Mouse (Mus musculus) urinary bladder, postnatal 14 days (tissue): ENCODE data around the gene Sgca.

Source experiments
- DNase-seq: peaks from one replicate; pipeline ENCODE4 v3.0.0; 2021; ENCODE audit warnings: low spot score

The Sgca gene

DNA sequence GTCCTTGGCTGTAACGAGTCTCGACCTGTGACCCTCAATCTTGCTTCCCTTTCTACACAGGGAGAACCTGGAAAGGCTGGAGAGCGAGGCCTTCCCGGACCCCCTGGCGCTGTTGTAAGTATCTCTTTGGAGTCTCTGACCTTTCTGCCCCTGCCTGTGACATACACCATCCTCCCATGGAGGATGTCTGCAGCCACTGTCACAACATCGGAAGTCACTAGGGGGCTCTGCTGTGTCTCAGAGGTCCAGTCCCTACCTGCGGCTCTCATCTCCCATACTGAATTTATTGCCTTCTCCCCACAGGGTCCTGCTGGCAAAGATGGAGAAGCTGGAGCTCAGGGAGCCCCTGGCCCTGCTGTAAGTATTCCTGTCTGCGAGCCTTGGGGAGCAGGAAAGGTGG, 31.8 kb downstream of the Sgca start:
- no peak for DNase-seq

DNA sequence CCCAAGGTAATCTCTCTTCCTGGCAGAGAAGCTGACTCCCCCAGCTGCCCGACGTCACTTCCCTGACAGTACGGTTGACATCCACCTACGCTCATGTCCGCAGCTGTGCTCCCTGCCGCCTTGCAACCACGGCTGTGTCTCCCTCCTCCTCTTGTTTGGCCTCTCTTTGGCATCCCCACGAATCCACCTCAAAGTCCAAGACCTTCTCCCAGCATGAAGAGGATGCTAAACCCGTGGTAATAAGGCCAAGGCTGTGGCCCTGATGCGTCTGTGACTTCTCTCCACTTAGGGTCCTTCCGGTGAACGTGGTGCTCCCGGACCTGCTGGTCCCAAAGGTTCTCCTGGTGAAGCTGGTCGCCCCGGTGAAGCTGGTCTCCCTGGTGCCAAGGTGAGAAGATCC, 33.1 kb downstream of the Sgca start:
- DNase-seq = no peak

DNA sequence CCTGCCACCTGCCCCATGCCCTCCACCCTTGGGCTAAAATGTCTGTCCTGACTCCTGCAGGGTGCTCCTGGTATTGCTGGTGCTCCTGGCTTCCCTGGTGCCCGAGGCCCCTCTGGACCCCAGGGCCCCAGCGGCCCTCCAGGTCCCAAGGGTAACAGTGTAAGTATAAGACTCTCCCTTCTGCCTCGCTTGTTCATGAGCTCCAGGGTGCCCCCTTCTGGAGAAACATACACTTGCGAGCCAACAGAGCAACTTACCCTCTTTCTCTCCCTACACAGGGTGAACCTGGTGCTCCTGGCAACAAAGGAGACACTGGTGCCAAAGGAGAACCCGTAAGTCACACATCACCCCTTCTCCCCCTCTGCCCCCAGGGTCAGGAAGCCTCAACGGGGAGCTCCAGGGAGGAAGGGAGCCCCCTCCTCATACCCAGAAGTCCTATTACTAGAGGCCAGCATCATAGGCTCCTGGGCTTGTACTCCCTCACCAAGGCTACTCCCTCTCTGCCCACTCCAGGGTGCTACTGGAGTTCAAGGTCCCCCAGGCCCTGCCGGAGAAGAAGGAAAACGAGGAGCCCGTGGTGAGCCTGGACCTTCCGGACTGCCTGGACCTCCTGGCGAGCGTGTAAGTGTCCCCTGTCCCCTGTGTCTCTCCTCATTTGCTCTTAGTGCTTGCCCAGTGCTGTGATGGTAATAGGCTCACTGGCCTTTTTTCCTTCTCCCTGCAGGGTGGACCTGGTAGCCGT, 33.7 kb downstream of the Sgca start:
- no peak for DNase-seq

DNA sequence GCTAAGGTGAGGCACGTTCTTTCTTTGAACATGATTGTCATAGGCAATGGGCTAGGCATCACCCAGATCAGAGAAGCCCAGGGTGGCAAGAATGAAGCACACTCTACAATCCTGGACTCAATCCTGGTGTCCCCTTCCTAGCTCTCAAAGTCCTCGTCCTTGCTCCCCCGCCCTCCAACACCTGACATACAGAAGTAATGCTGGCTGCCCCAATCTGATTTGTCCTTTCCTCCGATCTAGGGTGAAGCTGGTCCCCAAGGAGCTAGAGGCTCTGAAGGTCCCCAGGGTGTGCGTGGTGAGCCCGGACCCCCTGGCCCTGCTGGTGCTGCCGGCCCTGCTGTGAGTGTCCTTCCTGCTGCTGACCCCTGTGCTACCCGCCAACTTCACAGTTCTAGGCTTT, 34.4 kb downstream of the Sgca start:
- DNase-seq = no peak

- DNase-seq = no peak
Observed at GRCm38 (mm10) chr11:94941121-94941520, 35.0 kb downstream of the Sgca start.

GRCm38 (mm10) chr11:94939280-94939679, 36.8 kb downstream of the Sgca start:
- DNase-seq = peak; percentile 82

- DNase-seq = no peak
Observed at GRCm38 (mm10) chr11:94938296-94938695, 37.8 kb downstream of the Sgca start.

DNA sequence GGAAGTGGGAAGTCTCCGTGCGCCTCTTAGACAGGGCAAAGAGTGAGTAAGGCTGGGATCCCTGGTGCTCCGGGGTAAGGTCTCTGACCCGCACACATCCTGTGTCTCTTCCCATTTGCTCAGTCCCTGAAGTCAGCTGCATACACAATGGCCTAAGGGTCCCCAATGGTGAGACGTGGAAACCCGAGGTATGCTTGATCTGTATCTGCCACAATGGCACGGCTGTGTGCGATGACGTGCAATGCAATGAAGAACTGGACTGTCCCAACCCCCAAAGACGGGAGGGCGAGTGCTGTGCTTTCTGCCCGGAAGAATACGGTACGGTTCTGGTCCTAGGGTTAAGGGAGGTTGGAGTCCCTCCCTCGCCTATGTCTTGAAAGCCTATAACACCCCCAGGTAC, 38.3 kb downstream of the Sgca start:
- DNase-seq = no peak

DNA sequence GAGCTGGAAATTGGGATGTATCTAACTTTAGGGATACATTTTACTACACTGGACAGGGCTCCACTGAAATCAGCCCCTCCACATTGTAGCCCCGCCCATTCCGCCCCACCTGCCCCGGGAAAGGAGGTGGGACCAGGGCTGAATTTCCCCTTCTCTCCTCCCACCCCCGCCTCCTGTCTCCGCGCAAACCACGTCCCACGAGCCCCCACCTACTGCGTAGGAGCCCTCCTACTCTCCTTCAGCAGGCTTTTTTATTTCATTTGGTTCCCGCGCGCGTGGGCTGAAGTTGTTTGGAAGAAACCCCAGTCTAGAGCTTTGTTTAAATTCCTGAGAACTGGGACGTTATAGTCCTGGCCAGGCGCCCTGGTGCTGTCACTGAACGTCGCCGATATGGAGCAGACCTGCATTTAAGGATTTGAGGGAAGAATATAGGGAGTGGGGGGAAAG, 38.8 kb downstream of the Sgca start:
- DNase-seq = peak; percentile 74

GRCm38 (mm10) chr11:94936851-94937295, 39.3 kb downstream of the Sgca start:
- peak; percentile 90 for DNase-seq

- DNase-seq = peak; percentile 88
Observed at GRCm38 (mm10) chr11:94936045-94936444, 40.1 kb downstream of the Sgca start, which contains the start of gene Col1a1. TSS of gene Col1a1 (plus strand) at chr11:94936224.

DNA sequence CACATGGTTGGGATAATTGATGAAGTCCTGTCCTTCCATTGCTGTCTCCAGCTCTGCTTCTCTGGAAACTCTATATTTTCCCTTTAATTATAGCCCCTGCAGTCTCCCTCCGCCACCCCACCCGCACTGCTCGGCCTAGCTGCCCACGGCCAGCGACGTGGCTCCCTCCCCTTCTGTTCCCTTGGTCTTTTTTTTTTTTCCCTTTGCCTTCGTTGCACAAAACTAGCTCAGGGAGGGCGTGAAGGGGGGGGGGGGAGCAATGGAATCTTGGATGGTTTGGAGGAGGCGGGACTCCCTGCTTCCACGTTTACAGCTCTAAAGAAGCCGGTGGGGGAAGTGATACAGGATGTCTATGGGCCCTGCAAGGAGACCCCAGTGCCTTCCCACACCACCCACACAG, 41.6 kb downstream of the Sgca start:
- DNase-seq = peak; percentile 40

GRCm38 (mm10) chr11:94933584-94933983, 42.5 kb downstream of the Sgca start:
- peak; percentile 74 for DNase-seq

- DNase-seq = no peak
Observed at GRCm38 (mm10) chr11:94930151-94930550, 46.0 kb downstream of the Sgca start.

DNA sequence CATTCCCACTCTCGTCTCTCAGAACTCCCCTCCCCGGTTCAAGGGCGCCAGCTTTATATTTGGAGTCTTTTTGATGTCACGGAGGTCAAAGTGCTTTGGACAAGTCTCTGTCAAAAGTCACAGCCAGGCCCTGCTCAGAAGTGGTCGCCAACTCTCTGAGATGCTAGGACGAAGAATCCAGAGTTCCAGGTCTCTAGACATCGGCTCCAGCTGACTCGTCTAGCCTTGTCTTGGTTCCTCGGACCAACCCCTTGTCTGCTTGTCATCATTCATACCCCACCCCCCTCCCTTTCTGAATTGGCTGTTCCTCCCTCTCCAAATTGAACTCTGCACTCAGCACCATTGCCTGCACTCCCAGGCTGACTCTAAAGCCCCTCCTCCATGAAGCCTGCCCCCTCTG, 46.5 kb downstream of the Sgca start:
- DNase-seq = no peak

DNA sequence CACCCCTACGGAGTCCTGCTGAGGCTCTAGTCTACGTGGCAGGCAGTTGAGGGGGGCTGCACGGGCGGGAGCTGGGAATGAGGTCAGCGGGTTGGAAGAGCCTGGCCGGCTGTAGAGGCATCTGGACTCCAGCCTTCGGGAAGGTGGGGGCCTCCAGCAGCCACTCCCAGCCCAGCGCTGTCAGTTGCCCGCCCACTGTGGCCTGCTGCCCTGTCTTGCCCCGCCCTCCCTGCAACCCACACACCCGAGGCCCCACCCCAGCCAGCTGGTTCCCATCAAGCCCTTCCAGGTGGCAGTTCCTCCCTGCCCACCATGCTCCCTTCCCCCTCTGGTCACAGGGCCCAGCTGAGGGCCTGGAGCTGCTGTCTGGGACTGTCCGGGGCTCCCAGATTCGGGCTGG, 47.3 kb downstream of the Sgca start:
- DNase-seq = peak; percentile 91

DNA sequence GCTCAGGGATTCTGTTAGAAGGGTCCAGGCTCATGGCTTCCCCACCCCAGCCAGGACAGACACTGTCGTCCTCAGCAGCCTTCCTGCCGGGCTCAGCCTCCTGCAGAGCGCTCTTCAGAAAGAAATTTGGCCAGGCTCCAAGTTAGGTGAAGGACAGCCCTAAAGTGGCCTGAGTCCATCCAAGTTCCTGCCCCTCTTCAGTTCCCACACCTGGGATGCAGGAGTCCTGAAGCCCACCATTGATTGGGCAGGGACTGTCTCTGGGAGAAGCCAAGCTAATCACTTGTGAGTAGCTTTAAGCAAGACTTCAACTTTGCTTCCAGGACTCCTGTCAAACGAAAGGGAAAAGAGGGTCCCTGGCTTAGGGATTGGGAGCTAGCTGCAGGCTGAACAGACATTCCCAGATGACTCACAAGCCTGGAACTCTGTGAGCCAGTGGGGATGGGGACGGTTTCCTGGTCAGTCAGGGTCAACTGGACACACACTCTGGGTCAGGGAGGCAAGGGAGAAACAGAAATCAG, 48.3 kb downstream of the Sgca start:
- DNase-seq = peak; percentile 43

DNA sequence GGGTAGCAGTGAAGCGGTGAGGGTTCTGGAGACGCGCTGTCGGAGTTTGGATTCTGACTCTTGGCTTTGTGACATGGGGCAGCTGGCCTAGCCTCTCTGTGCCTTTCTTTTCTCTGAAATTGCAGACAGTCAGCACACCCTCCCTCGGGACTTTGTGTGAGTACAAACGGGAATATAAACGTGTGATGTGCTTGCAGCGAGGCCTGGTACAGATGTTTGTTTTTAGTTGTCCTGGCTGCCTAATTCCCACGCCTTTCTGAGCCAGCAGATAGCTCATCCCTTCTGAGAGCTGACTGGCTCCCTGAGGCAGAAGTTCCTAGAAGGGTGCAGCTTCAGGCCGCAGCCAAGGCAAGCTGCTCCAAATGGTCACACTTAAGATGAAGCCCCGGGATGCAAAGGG, 49.7 kb downstream of the Sgca start:
- peak; percentile 52 for DNase-seq

DNA sequence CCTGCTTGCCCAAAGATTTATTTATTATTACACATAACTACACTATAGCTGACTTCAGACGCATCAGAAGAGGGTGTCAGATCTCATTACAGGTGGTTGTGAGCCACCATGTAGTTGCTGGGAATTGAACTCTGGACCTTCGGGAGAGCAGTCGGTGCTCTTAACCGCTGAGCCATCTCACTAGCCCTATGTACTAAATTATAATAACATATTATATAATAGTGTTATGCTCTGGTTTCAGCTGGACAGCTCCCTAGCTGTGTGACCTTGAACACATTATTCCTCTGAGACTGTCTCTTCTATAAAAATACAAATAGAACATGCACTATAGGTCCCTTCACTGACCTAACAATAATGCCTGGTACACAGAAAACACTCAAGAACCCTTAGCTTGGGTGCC, 51.1 kb downstream of the Sgca start:
- no peak for DNase-seq

DNA sequence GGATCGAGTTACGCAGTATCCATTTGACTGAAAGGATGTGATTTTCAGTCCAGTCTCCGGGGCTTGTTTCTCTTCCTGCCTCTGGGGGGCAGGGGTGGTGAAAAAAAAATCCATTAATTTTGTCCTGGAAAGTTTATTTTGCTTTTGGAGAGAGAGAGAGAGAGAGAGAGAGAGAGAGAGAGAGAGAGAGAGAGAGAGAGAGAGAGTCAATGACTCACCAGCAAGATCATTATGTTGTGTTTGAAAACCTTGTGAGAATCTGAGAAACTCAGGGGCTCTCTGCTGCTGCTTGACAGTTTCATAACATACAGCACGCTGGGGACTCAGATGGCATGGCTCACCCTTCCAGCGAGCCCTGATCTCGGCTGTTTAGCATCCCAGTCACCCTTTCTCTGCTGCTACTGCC, 55.1 kb downstream of the Sgca start:
- DNase-seq = no peak

DNA sequence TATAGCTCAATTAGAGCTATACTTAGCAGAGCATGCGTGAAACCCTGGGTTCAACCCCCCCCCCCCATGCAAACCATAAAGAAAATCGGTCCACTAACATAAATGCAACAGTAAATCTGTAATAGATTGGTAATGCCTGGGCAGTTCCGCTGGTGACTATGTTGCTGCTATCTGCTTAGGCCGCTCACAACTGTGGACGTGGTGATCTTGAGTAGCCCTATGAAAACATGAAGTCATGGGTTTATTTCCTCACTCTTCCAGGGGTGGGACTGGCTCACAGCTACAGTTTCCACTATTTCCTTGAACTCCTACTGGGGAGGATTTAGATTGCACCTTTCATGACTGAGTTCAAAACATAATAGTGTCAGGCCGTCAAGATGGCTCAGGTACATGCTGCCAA, 58.4 kb downstream of the Sgca start:
- DNase-seq = no peak

GRCm38 (mm10) chr11:94916477-94916876, 59.6 kb downstream of the Sgca start:
- no peak for DNase-seq

GRCm38 (mm10) chr11:94915675-94916403, 60.3 kb downstream of the Sgca start:
- peak; percentile 48 for DNase-seq
